Mouse (Mus musculus) adipocyte (in vitro differentiated cells): ENCODE measurements at regions not wholly inside any gene's neighbourhood (a gene's known extent, or its start where the extent isn't known, plus 50 kb on each side); places are given as distances from the start of the nearest gene placed in this dataset.
A peak's percentile ranks its signal among the peaks of the same experiment; 100 is the strongest.

Source experiments
- DNase-seq: peaks from one replicate; pipeline ENCODE4 v3.0.0-alpha.2; 2016; ENCODE audit warnings: low spot score

DNA sequence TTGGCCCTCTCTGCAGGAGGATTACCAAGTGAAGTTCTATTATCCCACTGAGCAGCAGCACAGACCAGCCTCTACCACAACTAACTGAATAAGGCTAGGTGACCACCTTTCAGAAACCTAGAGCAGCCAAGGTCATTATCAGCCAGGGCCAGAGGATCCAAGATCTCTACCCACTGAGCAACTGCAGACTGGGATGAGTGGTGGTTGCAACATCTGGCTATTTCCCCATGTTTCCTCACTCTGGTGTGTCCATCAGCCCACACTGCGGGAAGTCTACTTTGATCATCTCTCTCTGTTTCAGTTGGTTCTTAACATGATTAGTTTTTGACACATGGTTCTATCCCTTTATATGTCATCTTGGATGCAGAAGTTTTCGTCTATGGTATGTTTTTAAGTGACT, 157.2 kb downstream of the Cog6 start:
- DNase-seq = no peak

DNA sequence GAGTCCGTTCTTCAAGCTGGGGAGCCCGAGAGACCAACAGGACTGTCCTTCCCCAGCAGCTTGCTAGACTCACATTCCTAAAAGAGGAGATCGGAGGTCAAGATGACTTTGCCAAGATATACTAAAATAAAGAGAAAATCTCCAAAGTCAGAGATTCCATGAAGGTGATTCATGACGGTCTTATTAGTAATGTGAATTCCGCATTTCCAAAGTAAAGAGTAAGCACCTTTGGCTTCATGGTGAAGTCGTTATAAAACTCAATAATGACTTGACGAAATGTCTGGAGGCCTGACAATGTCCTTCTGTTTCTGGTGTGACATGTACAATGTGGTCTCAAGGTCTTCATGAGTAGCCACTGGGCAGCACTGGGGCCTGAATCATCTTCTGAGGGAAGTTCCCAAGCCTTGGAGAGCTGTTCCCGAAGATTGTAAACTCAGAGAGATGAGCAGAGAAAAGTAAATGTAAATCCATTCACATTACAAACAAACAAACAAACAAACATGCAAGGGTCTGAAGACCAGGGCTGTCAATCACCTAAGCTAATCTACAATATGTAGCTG, 157.7 kb downstream of the Cog6 start:
- DNase-seq = no peak

DNA sequence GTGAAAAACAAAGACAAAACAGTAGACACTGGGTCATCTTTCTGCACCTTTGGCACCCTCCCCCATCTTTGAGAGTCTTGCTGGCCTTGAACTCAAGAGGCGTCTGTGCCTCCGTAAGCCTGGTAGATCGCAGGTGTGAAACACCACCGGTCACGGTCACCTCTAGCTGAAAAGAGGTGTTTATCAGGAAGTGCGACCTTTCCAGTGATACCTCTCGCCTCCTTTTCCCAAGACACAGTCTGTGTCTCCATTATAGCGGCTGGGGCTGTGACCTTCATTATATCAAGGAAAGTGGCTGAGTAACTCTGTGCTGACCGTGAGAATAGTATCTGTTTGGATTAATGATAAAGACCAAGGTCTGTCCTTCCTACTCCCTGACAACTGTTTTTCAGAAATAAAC, 158.8 kb downstream of the Cog6 start:
- DNase-seq = no peak

DNA sequence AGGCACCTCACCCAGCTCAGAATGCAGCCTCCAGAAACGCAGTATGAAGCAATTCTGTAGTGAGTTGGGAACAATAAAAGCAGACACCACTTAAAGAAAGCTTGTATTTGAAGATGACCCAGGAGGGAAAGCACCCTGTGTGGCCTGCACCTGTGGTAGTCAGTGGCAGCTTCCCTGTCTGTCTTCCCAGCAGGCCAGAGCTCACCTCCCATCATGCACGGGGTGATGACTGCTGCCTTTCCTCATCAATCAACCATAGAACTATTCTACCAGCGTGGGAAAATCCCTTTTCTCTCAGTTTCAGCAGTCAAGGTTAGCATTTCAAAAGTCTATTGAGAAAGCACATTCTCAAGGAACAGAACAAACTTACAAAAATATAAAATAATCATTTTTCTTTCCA, 160.0 kb downstream of the Cog6 start:
- DNase-seq = peak; percentile 18

DNA sequence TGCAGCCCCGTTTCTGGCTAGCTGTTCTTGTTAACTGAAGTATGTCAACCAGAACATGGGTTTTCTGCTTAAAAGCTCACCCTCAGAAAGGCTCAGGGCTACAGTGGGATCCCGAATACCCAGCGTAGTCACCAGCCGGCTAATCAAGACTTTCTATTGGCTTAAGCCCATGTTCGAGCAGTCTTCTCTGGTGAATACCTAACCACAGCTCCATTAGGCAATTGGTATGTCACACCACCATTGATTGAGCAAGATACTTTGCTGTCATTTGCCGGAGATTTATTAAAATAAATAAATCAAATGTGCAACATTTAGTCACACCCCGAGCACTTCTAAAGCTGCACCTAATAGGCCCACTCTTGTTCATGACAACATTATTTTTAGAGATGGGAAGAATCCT, 162.5 kb downstream of the Cog6 start:
- no peak for DNase-seq

DNA sequence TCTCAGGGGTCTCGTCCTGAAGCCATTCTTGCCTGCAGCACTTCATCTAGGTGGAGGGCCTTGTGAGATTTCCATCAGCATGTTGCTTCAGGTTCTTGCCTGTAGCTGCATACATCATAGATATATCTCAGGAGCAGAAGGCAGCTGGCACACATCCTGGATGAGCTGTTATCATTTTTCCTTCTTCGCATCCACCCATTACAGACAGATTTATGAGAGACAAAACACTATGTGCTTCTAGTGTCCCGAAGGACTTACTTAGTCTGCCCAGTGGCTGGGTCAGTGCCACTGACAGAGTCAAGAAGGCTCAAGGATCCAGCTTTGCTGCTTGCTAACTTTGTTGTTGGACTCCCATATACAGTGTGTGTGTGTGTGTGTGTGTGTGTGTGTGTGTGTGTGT, 163.9 kb downstream of the Cog6 start:
- no peak for DNase-seq

DNA sequence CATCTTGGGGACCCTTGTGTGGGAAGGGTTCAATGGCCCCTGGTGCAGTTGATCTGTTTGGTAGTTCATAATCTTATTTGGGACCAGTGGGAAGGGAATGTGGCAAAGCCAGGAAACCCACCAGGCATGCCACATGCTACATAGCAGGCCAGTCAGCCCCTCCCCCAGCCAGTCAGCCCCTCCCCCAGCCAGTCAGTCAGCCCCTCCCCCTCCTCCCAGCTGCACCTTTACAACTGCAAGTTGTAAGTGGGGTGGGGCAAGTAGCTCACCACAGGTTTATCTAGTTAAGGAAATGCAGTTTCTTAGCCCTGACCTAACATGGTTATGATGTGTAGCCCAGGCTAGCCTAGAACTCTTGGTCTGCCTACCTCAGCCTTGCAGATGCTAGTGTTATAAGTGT, 171.9 kb downstream of the Cog6 start:
- no peak for DNase-seq

DNA sequence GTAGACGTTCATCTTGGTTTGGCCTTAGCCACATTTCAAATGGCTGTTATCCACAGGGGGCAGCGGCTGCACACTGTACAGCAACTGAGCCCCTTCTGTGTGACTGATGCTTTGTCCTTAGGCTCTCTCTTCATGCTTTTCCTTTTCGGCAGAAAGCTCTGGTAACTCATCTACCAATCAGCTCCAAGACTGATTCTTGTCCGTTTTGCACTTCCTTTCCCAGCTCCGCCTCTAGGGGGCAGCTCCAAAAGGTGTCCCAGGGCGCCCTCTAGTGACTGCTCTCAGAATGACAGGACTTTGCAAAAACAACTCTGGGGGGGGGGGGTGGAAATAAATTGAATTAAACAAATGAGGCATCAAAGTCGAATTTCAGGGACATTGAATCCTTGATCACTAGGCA, 173.0 kb downstream of the Cog6 start:
- DNase-seq = peak; percentile 92

DNA sequence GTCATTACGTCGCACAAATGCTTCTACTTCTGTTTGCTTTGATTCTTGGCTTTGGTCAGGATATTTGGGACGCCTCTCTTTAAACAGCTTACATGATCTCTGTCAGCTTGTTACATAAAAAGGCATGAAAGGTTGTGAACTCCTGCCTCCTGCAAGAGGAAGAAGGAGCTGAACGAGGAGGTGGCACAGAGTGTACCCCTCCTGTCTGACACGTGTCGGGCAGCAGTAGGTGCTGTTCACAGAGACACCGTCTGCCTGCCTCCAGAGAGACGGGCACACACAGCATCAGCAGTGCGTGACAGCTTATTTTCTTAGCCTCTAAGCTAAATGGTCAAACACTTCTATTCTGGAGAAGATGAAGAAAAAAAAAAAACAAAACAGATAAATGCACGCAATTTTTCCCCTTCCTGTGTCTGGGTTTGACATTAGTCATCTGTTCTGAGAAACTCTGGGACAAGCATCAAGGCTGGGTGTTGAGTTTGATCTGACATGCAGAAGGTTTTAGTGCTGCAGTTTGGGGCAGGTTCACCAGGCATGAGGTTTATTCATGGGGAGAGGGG, 174.1 kb downstream of the Cog6 start:
- DNase-seq = no peak

DNA sequence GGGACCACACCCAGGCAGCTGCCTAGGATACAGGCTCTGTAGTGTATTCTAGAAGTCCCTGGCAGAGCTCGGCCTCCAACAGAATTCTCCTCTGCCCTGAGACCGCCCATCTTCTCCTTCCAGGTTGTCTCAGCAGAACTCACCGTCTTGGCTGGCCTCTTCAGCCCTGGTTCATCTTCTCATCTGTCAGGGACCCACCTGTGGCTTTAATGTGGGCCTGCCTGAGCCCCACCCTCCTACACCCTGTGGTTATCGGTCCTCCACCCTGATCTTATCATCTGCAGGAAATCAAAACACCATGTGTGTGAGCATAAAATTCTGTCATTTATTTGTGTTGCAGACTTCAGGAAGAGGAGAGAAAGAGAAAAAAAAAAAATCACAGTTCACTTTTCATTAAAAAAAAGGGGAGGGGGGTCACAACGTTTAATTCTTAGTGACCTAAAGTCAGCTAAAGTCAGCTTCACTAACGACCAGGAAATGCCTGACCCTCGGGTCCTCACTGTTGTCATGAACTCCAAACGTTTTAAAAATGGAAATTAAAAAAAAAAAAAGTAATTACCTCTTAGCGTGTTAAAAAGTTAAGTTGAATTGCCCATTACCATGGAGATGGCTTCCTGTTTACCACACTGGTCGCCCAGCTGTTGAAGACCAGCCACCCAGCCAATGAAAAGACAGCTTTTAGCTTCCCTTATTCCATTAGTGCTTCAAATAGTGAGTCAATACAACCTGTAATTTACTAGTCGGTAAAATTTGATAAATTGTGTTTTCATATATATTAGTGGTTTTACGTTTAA, 176.7 kb downstream of the Cog6 start:
- DNase-seq = no peak

DNA sequence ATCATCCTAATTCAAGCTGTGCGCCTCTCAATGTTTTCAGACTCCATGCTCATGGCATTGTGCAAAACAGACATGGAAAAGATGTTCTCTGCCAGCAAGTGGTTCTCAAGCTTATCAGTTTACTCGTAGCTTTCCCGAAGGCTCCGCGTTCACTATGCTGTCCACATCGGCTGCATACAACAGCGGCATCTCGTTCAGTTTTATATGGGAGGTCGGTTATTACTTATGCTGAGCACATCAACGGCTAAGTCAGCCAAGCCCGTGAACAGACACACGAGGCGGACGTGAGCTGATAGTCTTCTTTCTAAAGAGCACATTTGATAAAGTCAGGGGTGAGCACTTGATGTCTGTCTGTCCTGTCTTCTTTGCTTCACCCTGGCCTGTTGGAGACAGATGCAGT, 179.0 kb downstream of the Cog6 start:
- no peak for DNase-seq

DNA sequence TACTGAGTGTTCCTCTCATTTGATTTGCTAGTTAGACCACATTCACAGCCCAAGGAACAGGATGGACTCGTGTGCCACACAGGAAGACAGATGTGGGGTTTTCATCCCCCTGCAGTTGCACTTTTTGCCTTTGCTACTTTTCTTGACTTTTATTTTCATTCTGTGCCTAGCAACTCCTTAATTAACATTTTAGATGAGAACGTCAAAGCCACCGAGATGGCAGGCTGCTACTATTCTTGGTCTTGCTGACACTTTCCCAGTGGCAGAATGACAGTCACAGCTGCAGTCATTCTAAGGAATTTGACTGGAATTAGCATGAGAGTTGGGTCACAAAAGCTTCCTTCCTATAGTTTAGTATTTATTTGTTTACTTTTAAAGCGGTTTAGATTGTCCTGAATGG, 179.5 kb downstream of the Cog6 start:
- no peak for DNase-seq

DNA sequence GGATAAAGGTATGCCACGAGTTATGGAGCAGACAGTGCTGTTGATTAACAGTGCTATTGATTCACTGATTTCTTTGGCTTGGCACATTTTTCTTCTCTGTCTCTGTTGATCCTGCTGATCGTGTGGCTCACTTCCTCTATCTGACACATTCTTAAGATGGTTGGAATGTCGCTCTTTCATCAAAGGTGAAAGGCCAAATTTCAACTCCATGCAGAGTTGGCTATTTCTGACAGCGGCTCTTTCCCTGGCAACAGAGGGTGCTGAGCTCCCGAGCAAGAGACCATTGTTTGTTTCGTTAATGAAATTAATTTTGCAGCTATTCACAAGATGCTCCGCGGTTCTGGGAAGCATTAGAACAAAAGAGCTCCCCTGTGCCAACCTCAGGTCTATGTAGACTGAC, 180.3 kb downstream of the Cog6 start:
- DNase-seq = no peak

DNA sequence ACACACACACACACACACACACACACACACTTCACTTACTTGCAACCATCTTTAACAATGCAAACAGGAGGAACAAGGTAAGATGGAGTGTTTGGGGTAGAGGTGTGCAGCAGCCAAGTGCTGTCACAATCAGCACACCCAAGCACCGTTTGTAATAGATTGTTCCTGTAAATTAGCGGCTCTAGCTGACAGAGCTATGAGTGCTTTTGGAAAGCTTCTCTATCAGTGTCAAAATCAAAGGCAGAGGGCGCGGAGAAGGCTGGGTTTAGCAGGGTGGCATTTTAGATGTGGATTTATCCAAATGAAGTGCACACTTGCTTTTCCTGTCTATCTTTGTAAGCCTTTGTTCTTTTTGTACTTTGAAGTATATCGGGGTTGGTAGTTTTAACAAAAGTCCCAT, 184.6 kb downstream of the Cog6 start:
- DNase-seq = no peak

DNA sequence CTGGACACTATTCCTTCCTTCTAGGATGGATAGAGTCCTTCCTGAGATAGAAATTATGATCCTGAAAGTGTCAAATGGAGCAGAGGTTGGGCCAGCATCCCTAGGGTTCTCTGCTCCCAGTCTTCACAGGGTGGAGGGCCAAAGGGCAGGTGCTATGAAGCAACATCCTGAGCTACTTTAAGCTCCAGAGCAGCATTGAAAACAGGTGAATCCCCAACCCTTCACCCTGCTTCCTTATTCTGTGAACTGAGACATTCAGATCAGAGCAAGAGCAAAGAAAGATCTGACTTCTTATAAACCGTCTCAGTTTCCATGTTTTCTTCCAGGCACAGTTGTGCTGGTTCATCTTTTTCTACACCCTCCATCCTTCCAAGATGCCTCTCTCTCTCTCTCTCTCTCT, 185.1 kb downstream of the Cog6 start:
- DNase-seq = no peak

DNA sequence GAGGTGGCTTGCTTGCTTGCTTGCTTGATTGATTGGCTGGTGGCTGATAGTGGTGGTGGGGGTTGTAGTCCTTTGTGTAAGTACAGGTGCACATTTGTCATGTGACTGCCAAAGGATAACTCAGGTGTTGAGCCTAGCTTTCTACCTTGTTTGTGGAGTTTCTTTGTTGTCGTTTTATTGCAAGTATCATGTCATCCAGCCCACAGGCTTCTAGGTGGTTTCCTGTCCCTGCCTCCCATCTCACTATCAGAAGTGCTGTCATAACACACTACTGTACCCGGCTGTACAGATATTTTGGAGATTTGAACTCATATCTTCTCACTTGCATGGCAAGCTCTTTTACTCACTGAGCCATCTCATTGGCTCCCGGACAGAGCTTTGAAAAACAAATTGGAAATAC, 186.9 kb downstream of the Cog6 start:
- no peak for DNase-seq

DNA sequence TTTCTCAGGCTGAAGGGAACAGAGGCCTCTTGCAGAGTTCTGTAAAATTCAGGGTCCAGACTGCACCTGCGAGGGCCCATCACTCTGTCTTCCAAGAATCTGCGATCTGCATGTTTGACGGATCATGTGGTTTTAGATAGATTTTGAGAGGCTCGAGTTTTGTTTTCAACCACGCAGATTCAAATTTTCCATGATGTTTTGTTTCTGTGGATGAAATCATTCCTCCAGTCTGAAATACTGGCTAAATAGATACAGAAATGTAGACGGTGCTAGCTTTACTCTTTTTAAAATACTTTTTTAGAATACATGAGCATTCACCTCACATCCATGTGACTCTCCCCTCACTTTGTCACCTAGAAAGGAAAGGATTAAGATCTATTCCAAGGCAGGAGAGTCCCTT, 188.0 kb downstream of the Cog6 start:
- DNase-seq = no peak

DNA sequence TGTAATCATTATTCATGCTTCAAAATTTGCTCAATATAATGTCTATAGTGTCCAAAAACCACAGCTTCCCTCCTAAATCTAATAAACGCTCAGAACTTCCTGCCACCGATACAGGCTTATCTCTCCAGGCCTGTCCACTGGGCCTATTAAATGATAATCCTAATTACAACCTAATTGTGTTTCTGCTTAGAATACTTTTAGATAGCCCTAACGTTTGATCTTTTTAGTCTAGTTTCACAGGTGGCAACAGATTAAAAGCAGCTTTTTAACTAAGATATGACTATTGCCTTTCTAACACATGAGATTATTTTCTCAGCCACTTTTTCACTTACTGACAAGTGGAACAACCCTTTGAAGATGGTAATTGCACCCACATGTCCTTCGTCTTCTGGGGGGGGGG, 188.6 kb downstream of the Cog6 start:
- DNase-seq = no peak

DNA sequence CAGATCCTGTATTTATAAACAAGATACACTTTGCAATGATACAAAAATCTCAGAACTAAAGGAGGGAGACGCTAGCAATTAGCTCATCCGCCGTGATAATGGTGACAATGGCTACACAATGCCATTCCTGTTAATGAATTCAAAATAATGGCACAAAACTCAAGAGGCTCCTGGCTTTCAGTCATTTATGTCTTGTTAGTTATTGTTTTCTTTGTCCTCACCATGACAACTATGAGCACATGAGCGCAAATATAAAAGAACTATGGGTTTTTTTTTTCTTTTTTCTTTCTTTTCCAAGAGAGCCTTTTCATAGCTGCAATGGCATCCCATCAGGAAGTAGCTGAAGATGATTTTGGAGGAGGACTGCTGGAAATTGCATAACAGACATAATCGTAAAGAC, 194.2 kb downstream of the Cog6 start:
- DNase-seq = no peak

DNA sequence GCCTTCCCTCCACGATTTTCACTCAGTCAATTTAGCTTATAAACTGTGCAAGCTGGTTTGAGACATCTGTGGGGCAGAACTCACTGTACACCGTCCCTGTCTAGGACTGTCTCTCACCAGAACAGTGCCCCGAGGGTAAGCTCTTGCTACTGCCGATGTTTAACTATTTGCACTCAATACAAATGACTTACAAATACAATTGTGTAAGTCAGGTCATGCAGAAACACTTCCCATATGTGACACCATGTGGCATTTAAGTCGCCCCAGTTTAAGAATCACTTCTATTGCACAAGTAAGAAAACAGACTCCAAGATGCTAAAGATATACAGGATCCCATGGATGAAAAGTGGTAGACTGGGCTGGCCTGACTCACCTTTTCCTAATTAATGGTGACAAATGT, 195.6 kb downstream of the Cog6 start:
- DNase-seq = no peak

DNA sequence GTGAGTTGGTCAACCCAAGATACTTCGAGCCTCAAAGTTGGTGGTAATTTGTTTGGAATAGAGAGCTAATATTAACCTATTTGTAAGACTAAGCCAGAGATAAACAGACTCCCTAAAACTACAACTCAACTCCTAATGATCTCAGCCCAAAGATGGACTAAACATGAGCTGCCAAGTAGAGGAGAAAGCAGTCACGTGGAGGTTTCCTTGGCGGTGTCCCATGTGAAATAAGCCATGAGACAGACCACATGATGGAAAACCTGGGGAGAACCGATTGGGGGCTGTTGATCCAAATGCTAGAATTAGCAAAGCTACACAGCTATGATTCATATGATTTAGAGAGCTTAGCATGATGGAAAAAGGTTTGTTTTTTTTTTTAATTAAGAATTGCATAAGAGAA, 198.6 kb downstream of the Cog6 start:
- peak; percentile 29 for DNase-seq

DNA sequence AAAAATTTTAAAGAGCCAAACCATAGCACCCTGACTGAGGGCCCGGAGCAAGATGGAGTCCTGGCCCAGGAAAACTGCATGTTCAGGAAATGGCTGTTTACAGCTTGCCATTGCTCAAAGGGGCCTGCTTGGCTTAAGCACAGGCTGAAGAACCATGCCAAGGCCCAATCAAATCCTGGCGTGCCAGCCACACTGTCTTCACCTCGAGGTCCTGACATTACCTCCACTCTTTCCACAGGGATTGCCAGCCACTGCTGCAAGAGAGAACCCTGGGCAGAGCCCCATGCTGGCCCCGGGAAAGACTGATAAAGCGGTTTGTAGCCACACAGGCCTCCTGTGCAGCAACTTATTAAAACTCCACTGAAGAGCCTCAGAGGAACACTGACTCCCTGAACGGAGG, 199.6 kb downstream of the Cog6 start:
- peak; percentile 7 for DNase-seq

DNA sequence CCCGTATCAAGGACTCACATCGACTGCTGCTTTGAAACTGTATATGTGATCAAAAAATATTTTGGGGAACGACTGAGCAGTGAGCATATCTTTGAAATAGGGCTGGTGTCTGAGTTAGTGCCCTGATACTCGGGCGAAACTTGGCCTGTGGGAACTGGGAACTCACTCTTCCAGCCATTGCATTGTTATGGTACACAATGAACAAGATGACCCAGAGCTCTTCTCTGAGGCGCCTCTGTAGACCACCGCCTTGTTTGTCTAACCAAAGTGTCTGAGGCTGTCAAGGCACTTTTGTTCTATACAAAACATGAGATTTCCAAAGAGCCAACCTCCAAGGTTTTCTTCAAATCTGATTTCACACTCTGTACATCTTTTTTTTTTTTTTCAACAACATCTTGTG, 201.5 kb downstream of the Cog6 start:
- DNase-seq = no peak

DNA sequence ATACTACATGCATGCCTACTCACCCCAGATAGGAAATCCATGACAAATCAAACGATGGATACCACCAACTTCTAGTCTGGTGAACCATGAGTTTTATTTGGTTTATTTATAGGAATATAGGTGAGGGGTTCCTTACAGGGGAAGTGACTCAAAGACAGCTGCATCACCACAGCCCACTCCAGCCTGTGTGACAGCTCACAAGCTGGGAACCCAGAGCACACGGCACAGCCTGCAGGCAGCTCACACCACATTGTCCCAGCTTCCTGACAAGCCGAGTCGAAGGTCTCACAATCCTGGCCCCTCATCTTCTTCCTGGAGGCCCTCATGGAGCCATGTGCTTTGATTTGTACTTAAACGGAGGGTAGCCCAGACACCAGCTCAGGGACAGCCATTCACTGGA, 214.7 kb downstream of the Cog6 start:
- no peak for DNase-seq
